Mouse (Mus musculus): ENCODE data around the gene Kti12.

DNA sequence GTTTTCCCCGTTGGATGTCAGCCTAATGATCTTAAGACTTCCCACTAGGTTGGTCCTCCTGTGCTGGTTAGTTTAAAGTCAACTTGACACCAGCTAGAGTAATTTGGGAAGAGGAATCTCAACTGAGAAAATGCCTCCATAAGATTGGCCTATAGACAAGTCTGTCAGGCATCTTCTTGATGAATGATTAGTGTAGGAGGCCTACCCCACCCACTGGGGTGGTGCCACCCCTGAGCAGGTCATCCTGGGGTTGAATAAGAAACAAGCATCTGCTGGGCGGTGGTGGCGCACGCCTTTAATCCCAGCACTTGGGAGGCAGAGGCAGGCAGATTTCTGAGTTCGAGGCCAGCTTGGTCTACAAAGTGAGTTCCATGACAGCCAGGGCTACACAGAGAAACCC lies 26.2 kb downstream of the Kti12 start:
- no peak for TF ChIP-seq POLR2A (IDR thresholded peaks at IDR 0.05; ENCODE audit: insufficient read depth, low read depth, low read length)
- no peak for TF ChIP-seq CTCF (IDR thresholded peaks at IDR 0.05)
